Mouse (Mus musculus) ovary, adult 18-20 months (tissue): ENCODE results near the gene 4930544D05Rik.
"Not testable (repeated sequence)": the region's sequence is repeated elsewhere in the genome, so short reads cannot be mapped to it uniquely, and the experiment has no call there.

Experiments
- DNase-seq: peaks from one replicate; pipeline ENCODE4 v3.0.0; 2022; ENCODE audit warnings: low spot score, mixed read lengths

4930544D05Rik gene

DNA sequence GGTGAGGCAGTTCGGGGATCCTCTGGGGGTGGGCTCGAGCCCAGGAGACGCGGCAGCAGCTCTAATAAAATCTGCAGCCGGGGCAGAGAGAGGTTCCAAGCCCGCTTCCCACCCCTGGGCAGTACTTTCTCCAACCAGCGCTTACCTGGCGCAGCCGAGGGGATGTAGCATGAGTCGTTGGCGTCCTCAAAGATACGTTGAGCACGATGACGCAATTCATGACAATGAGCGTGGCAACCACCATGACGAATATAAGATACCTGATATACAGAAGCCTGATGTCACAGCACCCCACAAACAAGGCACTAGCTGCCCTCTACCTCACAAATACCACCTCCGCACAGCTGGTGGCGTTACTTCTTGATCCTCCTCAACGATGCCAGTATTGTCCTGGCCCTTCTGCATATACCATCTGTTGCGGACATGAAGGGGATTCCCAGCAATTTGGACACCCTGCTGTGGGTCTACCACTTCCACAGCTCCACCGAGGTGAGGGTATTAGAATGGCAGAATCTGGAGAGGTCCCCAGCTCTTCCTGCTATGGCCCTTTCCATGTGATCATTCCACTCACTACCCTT is at the start of gene 4930544D05Rik:
Gene 4930544D05Rik (plus strand): TSS at position 333 of the 578 bp plus-strand sequence.
- DNase-seq, result no peak

DNA sequence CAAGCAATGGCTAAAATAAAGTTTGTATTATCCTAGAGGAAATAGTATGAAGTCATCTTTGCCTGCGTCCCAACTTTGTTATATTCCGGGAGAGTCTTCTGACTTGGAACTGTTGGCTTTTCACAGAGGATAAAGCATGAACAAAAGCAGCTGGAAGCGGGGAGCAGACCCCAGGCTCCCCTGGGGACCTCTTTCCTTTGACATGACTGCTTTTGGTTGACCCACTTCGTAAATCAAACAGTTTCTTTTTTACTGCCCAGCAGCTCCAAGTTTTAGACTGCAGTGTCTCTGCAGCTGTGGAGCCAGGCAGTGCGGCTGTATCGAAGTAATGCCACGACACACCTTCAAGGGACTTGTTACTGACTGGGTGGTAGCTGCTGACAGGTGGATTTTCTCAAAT is 49.1 kb upstream of the 4930544D05Rik start:
- no peak for DNase-seq

DNA sequence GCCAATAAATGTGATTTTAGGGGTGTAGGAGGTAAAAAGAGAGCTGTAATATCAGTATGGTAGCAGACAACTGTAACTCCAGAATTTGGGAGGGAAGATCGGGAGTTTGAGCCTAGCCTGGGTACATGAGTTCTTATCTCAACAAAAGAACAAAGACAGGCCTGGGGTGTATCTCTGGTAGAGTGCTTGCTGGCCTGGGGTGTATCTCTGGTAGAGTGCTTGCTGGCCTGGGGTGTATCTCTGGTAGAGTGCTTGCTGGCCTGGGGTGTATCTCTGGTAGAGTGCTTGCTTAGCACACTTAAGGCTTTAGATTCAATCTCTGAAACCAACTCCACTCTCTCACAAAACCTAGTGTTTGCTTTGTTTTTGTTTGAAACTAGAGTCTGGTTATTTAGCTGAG is 45.0 kb upstream of the 4930544D05Rik start:
- not testable (repeated sequence) for DNase-seq

DNA sequence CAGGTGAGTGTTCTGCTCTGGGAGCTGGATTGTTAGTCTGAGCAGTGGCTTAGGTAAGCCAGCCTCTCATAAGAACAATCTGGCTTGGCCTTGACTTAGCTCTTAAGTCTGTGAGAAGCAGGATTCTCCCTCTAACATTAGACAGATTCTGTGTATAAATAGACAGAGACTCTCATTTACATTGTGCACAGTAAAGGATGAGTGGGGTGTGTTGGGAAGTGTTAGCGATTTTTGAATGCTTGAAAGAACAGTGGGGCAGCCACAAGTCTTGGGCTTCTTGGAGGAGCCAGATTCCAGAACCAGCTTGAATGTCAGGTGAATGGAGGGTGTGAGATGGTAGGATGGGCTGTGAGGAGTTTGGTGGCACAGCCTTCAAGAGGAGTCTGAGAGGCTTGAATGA is 44.0 kb upstream of the 4930544D05Rik start:
- DNase-seq, result no peak

DNA sequence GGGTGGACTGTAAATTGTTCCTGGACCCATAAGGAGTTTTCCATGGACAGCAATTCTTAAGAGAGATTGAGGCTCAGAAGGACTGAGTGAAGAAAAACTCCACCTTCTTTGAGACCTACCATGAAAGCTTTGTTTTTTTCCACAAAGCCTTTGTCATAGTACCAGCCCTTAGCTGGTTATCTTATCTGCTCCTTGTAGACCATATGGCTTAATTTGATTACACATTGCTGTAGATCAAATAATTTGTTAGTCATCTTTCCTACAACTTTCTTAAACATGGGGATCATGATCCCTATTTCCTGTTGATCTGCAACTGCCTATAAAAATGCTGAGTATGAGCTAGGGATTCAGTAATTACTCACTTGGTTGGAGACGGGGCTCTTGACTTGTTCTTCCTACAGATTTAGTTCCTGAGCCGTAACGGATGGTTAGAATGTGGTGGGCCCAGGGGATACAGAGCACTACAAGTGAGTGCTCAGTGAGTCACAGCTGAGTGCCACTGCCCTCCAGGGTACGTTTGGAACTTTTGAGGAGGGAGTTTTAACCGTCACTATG is 43.2 kb upstream of the 4930544D05Rik start:
- DNase-seq, result no peak

DNA sequence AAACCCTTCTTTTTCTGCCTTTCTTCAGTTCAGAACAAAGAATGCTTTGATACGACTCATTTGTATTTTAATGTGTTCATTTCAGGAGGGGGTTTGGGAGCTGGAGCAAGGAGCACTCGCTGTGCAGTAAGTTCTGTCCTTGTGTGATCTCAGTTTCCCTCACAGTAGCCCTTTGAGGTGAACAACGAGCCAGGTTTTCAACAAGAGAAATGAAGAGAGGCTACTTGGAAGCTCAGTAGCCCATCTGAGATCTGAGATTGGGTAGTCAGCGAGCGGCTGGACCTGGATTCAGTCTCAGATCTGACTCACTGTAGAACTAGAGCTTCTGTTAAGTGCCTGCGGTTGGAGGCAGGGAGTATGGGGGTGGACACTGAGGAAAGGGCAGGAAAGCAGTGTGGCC is 41.8 kb upstream of the 4930544D05Rik start:
- DNase-seq, result no peak

DNA sequence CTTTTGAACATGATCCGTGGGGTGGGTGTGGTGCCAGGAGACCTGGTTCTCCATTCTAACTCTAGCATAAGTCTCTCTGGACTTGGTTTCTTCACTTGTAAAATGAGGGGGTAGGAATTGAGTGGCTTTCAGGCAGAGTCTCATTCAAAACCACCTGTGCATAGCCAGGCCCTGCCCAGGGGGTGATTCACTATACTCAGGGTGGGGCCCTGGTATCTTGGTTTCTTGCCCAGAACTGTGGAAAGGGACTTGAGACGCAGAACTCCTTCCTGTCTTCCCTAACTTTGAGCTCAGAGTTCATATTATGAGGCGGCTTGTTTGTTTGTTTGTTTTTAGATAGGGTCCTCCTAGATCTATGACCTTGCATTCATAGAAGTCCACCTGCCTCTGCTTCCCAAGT is 38.4 kb upstream of the 4930544D05Rik start:
- no peak for DNase-seq

DNA sequence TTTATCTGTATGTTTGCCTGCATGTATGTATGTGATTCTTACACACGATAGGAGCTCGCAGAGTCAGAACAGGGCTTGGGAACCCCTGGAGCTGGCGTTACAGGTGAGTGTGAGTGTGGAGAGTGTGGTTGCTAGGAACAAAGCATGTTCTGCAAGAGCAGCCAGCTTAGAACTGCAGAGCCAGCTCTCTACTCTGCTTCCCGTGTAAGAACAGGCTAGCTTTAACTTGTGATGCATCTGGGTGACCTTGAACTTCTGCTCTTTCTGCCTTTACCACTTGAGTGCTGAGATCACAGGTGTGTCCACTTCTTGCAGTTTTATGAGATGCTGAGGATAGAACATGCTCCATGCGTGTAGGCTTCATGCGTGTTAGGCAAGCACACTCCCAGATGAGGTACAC is 36.7 kb upstream of the 4930544D05Rik start:
- DNase-seq, result no peak

DNA sequence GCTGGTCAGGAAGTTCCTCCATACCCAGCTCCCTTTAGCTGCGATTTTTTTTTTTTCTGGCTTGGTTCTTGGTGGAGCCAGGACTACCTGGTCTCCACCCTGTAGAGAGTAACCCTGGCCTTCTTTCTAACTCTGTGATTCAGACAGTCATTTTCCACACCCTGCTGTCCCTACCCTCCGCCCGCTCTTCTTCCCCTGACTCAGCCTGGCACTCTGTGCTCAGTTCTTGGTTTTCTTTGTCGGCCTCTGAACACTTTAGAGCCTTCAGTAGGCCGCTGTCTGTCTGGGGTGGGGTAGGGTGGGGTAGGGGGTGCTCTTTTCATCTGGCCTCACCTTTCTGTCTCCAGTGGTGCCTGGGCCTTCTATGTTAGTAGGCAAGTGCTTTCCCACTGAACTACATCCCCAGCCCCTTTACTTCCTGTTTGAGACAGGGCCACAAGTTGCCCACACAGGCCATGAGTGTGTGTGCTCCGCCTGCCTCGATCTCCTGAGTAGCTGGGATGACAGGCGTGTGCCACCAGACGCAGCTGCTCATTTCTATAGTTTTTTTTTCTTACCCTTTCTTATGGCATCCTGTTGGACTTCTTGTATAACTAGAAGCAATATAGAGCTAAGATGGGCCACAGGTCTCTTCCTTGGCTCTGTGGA is 35.8 kb upstream of the 4930544D05Rik start:
- DNase-seq, result no peak

DNA sequence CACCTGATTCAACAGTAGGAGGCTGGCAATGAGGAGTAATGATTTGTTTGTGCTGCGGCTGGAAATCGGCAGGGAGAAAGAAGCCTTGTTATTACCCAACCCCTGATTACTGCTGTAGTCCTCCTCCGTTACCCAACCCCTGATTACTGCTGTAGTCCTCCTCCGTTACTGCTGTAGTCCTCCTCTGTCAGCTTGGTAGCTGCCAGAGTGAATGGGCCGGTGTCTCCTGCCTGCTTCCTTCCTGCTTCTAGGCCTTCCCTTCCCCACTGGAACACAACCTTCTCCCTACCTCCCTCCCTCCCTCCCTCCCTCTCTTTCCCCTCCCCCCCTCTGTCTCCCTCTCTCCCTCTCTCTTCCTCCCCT is 35.3 kb upstream of the 4930544D05Rik start:
- no peak for DNase-seq

DNA sequence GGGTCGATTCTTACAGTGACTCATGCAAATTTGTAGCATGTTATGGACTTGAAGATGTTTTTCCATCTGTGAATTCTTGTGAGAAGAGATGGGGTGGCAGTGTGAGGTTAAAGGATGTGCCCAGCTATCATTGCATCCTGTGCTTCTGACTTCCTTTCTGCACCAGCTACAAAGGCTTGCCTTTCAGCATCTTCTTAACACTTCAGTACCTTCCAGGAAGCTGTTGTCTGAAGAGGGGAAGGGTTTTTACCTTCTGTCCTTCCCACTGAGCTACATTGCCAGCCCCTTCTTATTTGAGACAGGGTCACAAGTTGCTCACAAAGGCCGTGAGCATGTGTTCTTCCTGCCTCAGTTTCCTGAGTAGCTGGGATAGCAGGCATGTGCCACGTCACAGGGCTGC is 34.7 kb upstream of the 4930544D05Rik start:
- DNase-seq, result no peak

DNA sequence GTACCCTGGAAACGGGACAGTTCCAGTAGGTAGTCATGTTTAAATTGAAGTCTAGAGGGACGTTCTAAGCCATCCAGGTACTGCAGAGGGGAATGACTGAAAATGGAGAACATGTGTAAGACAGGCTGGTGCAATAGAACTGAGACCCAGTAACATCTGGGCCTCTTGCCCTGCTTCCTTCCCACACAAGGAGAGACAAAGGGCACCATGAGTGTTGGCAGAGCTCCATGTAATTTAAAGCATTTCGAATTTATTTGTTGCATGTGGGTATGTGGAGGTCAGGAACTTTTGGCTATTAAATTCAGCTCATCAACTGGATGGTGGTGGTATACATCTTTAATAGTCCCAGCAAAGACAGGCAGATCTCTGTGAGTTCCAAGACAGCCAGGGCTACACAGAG is 33.5 kb upstream of the 4930544D05Rik start:
- DNase-seq, result no peak

DNA sequence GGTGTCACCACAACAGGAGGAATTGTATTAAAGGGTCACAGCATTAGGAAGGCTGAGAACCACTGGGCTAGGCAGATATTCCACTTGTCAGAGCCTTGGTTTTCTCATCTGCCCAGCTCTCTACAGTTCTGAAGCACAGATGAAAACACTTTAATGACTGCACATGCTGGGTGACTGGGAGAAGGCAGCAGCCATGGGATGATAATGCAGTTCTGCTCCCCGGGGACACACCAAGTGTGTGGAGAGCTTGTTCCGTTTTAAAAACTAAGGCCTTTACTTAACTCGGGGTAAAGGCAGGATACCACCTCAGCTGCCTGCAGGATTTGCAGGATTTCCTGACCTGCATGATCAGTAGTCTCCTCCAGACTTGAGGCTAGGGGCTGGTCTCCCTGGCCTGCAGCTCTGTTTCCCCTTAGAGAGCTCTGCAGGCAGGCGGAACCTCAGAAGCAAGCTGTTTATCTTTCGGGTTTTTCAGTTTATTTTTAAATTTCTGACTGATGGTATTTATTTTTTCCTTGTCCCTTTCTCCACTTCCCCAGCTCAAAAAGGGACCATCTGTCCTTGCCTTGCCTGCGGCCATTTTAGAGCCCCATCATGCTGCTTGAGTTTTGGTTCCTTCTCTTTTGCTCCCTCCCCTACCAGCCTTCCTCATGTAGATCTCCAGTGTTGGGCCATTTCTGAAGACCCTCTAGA is 32.5 kb upstream of the 4930544D05Rik start:
- DNase-seq, result no peak

DNA sequence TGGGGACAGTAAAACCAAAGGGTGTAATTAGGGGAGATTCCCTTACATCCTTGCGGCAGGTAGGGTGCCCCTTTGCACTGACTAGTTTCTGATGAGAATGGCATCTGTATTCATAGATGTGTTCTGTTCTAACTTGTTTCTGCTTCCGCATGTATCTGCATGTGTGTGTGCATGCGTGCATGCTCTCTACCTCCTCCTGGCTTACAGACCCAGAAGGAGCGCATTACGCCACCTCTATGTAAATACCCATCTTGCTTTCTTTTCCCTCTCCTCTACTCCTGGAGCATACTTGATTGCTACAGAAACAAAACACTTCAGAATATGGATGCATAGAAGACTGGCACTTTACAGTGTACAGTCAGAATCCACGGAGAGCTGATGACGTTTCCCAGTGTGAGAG is 31.9 kb upstream of the 4930544D05Rik start:
- DNase-seq, result no peak

DNA sequence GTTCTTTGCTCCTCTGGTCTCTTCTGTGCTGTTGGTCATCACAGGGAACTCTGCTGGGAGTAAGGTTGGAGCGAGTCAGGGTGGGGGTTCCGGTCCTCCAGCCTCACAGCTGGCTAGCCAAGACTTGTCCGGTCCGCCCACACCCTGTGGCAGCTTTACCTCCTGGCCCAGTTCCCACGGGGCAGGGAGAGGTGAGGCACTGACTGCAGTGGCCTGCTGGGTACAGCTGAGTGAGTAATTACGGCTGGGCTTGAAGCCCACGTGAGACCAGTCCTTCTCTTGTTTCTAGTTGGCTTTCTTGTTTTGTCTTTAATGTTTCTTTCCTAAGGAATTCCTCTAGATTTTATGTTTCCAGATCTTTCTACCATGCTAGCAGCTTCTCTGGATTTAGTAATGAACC is 30.2 kb upstream of the 4930544D05Rik start:
- peak; percentile 33 for DNase-seq

DNA sequence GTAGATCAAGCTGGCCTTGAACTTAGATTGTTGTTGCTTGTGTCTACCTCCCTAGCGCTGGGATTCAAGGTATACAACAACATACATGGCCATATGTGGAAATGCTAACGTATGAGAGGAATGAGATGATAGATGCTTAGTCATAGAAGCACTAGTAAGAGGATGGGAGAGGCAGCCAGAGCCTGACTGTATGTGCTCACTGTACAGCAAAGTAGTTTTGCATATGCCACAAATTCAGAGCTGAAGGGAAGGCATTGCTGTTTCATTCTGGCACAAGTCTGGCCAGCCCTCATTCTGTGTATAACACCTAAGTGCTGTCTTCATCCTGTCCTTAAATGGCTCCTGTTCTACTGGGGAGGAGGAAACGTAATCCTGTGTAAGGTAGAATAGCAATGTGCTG is 29.4 kb upstream of the 4930544D05Rik start:
- DNase-seq, result no peak

DNA sequence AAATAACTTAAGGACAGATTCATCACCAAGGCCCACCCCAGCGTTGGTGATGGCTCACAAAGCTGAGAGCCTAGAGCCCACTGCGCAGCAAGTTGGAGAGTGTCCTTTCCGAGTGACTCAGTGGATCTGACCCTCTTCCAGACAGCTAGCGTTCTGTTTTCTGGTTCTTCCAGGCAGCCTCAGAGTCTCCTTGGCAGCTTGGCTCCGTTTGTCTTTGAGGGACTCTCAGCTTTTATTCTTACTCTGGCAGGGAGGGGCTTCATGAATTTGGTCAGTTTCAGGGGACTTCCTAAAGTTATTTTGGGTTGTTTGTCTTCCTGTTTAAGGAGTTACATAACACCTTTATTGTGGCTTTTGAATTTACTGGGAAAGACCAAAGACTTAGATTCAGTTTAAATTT is 28.7 kb upstream of the 4930544D05Rik start:
- DNase-seq, result no peak

DNA sequence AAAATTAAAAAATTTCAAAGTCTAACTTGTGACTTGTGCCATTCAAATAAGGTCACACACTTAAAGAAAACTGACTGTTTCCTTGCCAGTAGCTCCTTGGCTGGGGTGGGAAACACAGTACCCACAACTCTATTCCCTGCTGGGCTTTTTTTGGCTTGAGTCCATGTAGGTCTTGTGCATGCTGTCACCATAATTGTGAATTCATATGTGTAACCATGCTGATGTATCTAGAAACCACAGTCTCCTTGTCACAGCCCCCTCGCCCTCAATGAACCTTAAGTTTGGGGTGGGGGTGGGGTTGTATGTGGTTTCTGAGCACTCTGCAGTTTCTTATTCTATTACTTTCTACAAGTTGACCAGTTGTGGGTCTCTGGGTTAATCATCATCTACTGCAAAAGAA is 23.9 kb upstream of the 4930544D05Rik start:
- DNase-seq, result no peak

DNA sequence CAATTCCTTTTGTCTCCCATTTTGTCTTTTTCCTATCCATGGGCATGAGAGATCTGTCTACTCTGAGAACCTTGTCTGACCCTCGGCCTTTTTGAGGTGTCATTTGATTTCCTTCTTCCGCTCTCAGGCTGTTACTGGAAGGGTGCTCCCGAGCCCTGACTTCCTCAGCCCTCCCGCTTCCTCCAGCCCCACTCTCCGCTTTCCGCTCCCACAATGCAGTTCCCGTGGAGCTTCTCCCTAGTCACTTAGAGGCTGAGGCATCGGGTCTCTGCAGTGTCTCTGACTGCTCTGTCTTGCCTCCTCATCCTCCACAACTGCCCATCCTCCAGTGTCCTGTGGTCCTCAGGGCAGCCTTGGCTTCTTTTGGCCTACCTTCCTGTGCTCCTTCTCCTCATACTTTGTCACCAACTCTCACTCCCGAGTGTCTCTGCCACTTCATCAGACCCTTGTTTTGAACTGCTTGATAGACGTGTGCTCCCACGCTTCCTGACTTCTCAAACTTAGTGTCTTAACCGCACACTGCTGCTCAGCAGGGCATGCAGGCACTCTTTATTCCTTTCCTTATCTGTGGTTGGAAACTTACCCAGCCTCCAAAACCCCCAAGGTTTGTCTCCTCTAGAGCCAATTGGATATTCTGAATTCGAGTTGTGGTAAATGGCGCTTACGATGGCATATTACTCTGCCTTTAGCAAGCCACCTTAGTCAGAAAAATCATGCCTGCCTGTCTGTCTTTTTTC is 21.2 kb upstream of the 4930544D05Rik start:
- DNase-seq, result no peak

DNA sequence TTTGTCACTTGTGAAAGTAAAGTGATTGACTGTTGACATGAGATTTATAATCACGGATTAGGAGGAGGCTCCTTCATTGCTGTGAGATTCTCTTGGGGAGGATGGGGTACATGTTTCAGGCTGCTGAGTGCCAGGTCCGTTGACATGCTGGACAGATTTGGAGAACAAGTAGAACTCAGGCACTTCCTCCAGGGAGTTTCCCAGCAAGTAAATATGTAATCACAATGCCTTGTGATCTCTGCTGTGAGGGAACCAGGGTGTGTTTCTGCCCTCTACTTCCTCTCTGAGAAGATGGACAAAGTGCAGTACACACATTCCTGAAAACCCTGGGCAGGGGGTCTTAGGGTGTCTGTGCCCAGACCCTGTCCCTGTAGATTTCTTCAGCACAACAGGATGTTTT is 20.0 kb upstream of the 4930544D05Rik start:
- DNase-seq, result no peak

DNA sequence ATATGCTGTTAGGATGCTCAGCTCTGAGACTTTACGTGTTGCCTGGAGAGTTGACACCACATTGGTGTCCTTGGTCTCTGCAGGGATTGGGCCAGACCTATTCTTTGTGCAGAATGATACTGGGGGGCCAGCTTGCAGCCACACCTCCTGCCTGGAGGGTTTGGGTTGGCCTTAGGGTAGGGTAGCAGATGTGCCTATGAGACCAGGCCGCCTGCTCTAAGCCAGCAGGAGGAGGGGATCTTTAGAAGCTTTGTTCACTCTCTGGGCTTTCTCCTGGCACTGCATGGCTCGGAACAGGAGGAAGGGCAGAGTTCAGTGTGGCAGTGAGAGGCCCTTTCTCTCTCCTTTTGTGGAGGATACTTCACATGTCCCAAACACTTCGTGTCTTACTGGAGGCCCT is 19.6 kb upstream of the 4930544D05Rik start:
- no peak for DNase-seq

DNA sequence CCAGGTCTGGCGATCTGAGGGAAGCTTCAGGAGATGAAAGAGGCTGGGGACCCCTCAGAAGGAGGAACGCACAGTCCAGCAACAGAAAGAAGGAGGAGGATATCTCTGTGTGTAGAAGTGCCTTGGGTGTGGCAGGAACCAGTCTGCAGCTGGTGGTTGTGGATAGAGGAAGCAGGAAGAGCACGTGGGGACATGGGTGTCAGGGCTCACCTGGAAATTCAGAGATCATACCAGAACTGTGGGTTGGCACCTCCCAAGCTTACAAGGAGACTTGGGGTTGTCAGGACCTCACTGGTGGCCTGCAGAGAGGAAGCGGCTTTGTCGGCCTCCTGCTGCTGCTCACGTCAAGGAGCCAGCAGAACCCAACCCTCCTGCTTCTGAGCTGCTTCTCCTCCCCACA is 18.3 kb upstream of the 4930544D05Rik start:
- DNase-seq, result no peak
